Mouse (Mus musculus) cerebellum, adult 9-10 months (tissue): Measurements from ENCODE around the gene Dnmt3c.
A peak's percentile ranks its signal among the peaks of the same experiment; 100 is the strongest.

Source experiments
- DNase-seq: peaks from one replicate; pipeline ENCODE4 v3.0.0; 2022

Dnmt3c gene

DNA sequence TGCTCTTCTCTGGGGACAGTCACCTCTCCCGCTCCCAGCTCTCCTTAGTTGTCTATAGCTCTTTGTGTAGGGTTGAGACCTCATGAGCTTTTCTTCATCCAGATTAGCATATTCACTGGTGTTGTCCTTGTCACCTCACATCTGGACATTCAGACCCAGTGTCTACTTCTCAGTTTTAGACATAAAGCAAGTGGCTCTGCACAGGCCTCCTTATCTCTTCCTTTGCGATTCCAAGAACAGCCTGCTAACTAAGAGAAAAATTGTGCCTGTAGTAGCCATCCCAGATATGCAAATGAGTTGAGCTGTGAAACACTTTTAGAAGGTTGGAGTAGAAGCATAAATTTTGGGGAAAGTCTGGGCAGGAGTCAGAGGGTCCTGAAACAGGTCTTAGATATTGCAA is 28.0 kb downstream of the Dnmt3c start:
- no peak for DNase-seq

DNA sequence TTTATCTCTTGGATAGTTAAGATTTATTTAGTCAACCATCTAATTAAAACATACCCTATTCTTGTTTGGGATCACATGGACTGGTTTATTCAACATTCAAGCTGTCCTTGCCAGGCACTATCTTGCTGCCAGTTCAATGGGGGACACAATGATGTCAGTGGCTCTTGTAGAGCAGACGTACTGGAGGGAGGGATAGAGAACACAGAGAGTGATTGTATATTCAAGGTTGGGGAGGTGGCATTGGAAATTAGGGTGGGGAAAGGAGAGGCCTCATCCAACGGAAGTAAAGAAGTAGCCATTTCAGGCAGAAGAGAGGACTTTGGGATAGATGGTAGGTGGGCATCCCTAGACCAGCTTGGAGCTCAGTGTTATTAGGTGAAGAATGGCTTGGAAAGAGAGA is 28.4 kb downstream of the Dnmt3c start:
- no peak for DNase-seq

DNA sequence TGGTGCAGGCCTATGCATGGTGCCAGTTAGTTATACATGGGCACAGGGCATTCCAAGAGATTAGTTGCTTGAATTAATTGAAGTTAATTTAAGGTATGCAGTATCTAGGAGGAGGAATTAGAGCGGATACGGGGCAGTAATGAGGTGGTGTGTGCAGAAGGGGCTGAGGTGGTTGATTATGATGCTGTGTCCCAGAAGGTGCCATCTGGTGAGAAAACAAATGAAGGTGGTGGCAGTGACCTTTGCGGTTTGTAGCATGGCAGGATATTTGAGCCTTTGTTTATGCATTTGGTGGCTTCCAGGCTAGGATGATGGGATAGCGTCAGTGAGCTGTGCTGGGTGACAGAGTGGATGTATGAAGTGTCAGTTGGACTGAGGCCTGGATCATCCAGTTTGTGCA is 28.8 kb downstream of the Dnmt3c start:
- DNase-seq: no peak

DNA sequence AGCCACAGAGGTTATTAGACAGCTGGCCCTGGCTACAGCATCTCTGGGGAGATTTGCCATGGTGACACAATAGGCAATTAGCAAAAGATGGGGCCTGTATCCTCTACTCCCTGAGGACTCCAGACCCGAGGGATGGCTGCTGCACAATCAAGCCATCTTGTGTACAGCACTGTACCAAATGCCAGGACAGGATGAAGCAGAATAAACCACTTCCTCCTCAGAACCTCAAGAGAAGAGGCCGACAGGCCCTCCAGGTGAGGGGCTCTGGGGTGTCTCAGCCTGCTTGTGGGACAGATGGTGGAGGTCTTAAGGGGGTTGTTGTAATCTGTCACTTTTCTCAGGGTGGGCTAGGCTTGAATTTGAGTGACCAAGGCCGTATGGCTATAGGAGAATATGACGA is 37.6 kb downstream of the Dnmt3c start:
- no peak for DNase-seq

DNA sequence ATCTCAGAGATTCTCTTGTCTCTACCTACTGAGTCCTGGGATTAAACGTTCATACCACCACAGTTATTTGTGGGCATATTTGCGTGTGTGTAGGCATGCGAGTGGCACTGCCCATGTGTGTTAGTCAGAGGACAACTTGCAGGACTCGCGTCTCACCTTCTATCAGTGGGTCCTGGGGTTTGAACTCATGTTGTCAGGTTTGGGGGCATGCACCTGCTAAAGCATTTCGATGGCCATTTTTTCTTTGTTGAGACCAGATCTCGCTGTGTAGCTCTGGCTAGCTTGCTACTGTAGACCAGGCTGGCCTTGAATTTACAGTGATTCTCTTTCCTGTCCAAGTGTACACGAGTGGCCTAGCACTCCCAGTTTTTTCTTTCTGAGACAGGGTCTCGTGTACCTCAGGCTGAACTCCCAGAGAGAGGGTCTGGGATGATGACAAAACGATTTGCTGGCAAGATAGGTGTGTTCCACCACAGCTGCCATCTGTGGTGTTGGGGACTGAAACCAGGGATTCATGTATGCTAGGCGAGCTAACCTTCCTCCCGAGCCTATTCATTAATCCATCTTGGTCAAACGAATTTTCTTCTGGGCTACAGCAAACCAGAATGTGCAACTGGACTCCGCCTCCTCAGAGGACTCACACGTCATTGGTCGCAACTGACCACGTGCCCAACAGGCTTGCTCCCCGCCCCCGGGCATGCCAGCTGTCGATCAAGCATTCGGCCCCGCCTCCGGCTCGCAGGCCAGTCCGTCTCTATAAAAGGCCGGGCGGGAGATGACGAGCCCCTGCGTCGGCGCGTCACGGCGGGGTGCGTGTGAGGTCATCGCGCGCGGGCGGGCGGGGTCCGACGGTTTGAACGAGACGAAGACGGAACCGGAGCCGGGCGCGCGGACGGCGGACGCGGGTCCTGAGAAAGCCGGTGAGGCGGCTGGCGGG is 44.3 kb downstream of the Dnmt3c start, which contains the start of gene Mapre1:
Mapre1 (plus strand) TSS at position 775 of the 937 bp plus-strand sequence.
- DNase-seq: peak; percentile 100

DNA sequence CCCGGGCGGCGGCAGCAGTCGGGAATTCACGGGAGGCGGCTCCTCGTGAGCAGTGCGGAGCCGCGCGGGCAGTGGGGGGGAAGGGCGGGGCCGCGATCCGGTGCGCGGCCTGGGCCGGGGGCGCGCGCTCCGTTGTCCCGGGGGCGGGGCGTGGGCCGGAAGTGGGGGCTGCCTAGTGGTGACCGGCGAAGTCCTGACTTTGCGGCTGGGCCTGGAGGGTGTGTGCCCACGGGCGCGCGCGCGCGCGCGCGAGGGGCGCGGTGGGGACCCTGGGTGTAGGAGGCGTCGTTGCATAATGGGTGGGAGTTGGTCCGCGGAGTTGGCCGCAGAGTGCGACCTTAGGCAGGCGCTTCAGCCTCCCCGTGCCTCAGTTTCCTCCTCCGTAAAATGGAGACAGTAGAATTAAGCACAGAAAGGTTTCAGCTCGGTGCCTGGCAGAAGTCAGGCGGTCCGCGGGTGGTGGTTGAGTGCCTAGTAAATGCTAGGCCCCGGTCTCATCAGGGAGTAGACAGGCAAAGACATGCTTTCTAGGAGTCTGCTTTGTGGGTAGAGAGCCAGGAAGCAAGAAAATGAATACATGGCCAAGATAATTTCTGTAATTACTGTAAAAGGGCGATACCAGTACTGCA is 45.1 kb downstream of the Dnmt3c start:
- peak; percentile 62 for DNase-seq

DNA sequence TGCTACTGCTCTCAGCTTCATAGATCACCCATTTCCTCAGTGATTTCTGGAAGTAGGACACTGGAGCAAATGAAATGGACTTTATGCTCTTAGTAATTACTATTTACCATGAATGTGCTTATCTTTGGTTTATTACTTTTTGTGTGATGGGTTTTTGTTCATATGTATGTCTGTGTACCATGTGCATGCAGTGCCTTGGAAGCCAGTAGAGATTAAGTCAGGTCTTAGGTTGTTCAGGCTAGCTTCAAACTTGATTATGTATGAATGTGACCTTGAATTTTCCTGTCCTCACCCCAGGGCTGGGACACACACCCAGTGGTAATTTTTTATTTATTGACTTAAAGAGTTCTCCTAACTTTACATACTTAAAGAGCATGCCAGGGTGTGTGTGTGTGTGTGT is 51.5 kb downstream of the Dnmt3c start:
- no peak for DNase-seq

DNA sequence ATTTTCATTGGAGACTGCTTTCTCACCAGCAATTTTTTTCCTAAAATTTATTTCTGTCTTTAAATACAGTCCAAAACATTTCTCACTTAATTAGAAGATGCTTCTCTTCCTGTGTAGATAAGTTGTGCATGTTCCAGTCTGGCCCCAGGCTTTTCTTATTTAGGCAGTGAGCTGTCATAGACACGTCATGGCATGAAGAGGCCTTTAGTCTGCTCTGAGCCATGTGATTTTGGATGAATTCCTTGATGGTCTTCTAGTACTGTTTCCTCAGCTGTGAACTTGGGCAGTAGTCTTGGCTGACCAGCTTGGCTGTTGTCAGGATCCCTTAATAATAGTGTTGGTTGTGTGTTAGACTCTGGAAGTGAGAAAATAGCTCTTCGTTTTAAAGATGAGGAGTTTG is 53.9 kb downstream of the Dnmt3c start:
- DNase-seq: no peak

DNA sequence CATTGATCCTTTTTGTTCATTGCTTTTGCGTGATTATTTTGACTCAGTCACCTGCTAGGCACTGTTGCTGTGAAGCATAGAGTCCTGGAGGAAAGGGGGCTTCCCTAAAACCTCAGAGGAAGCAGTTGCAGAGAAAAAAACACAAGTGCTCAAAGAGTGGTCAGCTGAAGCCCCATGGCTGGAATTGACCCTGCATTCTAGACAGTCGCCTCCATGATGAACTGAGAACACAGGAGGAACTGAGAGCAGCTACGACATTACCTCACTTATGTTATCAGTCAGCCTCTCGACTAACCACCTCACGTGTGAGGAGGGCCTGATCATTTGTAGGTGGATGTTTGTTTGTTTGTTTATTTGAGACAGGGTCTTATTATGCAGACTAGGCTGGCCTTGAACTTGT is 65.7 kb downstream of the Dnmt3c start:
- DNase-seq: no peak

DNA sequence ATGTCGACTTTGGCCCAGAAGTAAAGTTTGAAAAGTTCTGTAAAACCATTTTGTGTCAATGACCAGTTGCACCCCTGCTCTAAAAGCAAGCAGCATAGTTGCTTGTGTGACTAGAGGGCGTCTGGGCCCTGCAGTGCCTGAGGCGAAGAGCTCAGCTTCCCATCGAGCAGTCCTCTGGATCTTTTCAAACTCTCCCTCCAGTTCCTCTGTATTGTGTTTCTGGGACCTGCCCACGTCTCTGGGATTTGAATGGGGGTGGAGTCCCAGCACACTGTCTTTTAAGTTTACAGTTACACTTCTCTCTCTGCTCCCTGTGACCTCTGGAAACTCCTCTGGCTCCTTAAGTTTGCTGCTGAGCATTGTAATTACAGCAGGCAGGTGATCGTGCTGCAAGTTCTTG is 71.0 kb downstream of the Dnmt3c start:
- DNase-seq: no peak

DNA sequence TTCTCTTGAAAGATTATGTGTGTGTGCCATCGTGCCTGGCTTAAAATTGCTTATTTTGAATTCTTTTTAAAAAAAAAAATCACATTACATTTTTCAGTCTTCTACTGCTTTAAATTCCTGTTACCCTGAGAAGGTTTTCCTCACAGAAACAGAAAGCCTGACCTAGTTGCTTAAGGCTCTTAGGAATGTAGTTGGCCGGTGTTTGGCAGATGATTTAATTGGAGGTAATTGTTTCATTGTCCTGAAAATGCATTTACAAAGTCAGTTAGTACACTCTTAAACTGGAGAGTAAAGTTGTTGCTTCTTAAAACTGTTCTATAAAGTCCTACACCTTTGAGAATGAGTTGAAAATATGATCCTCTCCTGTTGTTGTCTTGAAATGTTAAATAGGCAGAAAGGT is 72.4 kb downstream of the Dnmt3c start:
- no peak for DNase-seq

DNA sequence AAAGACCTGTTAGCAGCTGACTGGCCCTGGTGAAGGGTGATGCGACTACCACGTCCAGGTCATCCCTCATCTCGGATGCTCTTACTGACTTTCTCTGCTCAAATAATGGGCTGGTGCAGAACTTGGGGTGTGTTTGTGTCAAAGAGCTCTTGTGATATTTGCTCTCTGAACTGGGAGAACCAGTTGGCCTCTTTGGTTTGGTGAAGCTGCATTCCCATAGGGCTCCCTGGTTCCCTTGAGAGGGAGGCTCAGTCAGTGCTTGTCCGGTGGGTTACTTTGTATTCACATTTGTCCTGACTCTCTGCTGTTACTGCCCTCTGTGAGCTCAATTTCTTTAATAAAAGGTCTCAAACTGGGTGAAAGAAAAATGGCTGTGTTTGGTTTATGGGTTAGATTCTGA is 76.5 kb downstream of the Dnmt3c start:
- DNase-seq: no peak

DNA sequence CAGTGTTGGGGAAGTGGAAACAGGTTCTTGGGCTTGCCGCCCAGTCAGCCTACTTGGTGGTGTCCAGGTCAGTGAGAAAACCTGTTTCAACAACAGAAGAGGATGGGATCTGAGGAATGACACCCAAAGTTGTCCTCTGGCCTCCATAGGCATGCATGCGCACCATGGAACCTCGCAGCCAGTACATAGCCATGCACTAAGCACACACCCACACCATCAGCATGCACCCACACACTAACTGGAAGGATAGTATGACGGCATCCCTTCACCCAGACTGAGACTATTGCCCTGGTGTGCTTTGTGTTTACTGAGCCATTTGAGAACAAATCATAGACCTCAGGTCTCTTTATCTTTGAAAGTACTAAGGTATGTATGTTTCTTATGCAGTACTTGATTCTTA is 79.0 kb downstream of the Dnmt3c start:
- no peak for DNase-seq

DNA sequence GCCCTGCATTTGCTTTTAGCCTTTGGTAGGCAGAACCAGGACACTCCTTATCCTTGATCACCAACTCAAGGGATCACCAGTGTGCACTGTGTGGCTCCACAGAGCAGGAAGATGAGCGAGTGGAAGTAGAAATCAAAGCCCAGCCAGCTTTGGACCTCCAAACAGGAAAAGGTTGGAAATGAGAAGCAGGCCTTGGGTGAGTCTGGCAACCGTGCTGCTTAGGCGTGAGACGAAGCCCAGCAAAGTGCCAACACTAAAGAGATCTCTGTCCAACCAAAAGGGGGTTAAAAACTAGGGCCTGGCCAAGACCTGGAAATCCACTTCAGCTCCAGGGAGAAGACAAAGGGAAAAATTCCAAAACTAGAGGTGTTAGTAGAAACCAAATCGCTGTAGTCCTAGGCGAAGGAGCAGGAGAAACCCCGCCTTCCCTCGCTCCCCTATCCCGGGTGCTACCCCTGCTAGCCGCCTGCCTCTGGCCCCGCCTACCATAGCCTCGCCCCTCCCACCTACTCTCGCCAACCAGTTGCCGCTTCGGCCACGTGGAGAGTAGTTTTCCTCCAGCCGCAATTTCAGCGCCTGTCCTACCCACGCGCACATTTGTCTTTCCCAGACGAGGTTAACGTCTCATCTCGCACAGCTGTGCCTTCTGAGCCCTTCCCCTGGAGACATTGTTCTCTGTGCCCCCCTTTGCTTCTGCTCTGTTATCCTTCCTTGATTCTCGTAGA is 82.3 kb downstream of the Dnmt3c start:
- DNase-seq: no peak
